Mouse (Mus musculus): ENCODE results near the gene Rnf130. TPM values are rescaled to one million over a fixed set of nuclear protein-coding genes. Genes with fewer than 3 reads are reported as not detected.

Gene Rnf130
- total RNA-seq, 2 experiments from 2014 or later: 90.3 to 98.0 TPM

DNA sequence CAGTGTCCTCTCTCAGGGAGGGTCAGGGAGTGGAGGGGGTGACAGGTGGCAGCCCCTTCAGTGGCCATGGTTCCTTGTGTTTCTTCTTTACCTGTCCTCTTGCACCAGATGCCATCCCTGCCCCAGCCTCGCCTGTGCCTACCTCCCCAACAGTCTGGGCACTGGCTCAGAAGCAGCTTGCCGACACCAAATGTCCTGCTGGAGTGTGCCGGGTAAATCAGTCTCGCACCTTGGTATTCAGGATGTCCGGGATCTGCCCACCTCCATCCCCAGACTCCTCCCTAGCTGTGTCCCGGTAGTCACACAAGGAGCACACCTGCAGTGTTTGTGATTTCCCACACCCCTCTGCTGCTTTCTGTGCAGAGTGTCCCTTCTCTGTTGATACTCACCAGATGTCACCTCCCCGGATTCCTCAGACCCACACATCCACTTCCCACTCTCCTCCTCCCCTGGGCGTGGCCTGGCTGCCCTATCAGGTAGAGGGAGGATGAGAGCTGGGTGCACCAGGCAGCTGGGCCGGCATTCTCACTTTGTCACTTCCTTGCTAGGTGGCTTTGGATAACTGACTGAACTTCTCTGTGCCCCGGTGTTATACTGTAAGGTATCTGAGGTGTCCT is 113.2 kb downstream of the Rnf130 start:
- DNase-seq: no peak

DNA sequence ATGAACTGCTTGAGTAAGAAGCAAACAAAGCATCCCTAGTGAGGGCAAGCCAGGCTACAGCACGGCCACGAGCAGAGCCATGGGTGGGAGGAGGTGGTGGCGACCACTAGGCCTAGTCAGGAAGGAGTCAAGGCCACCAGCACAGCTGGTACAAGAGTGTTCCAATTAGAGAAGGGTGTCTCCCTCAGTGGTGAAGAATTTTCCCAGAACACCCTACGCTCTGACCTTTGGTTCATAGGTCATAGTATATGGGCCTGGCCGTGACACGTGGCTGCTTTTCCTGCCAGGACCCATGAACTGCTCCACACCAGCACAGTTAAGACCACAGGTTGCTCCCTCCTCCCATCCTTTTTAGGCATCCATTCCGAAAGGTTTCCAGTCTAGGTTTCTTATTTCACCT is 114.4 kb downstream of the Rnf130 start:
- DNase-seq: no peak

DNA sequence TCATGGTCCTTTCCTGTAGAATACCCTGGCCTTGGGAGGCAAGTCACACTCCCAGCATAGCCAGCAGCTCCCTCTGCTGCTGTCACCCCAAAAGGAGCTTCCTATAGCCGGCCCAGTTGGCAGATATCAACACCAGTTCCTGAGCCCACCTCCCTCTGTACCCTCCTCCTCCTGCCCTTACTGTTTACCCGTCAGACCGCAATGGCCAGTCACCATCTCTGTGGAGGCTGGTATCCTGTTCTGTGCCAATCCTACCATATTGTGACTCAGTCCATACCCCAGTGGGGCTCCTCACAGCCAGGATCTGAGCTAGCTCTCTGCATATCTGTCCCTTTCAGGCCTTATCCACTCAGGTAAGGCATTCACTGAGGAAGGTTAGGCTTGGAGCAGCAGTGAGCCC is 120.4 kb downstream of the Rnf130 start:
- no peak for DNase-seq

DNA sequence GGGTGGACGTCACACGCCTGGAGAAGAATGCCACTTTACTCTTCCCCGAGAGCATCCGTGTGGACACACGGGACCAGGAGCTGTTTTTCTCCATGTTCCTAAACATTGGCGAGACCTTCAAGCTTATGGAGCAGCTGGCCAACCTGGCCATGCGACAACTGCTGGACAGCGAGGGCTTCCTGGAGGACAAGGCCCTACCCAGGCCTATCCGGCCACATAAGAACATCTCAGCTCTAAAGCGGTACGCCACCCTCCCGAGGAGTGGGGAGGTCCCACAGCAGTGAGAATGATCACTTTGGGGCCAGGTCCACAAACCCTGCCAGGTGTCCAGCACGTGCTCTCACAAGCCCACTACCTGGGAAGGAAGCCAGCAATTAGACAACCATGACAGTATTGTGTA is 121.0 kb downstream of the Rnf130 start:
- no peak for DNase-seq

DNA sequence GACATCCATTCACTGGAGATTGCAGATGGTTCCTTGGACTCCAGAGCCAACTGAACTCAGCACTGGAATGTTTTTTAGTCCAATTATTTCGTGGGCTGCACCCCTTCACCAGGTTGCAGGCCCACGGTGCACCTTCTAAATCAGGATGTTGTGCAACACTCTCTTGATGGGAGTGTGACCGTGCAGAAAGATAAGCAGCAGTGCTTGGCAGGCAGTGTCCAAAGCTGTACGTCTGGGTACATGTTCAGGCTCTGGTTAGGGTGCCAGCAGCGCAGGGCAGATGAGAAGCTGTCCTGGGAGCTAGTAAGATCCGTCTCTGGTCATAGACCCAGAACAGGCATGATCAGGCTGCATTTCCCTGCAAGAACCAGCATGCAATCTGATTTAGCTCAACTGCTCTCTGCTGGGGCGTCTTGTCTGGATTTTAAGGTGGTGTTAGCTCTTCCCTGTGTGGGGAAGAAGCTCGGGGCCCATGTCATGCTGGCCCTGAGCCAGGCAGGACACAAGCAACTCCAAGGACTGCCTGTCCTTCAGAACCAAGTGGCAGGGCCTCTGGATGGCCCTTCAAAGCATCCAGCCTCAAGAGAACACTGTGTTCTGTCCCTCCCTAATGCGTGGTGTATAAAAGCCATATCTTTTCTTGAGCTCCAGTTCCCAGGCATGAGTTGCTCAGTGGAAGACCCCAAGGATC is 122.3 kb downstream of the Rnf130 start:
- DNase-seq: peak; percentile 77 to 83

DNA sequence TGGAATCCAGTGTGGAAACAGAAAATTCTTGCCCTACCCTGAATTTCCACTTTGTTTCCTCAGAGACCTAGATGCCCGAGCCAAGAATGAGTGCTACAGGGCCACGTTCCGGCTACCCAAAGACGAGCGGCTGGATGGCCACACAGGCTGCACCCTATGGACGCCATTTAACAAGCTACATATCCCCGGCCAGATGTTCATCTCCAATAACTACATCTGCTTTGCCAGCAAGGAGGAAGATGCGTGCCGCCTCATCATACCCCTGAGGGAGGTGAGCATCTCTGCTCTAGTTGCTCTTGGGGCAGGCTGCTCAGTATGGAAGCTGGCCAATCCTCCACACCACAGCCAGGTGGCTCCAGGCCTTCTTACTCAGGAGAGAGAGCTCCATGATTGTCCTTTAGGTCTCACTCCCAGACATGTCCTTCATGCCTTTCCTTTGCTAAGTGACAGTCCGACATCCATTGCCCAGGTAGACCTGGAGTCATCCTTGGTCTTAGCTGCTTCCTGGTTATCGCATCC is 122.9 kb downstream of the Rnf130 start:
- no peak for DNase-seq

DNA sequence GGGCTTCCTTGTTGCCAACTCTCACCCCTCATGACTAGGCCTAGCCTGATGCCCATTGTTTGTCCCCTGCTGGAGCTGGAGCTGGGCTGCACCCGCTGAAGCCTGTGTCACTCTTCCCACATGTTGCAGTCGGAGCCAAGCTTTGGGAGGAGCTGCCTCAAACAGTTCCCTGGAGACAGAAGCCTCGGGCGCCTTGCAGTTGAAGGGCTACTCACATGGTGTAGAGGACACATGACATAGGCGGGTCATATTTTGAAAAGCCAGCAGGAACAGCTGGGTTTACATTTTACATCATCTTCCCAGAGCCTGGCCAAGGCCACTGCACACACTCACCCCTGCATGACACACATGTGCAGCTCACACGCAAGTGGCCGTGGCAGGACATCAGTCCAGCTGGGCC is 124.1 kb downstream of the Rnf130 start:
- peak; percentile 37 to 47 for DNase-seq

DNA sequence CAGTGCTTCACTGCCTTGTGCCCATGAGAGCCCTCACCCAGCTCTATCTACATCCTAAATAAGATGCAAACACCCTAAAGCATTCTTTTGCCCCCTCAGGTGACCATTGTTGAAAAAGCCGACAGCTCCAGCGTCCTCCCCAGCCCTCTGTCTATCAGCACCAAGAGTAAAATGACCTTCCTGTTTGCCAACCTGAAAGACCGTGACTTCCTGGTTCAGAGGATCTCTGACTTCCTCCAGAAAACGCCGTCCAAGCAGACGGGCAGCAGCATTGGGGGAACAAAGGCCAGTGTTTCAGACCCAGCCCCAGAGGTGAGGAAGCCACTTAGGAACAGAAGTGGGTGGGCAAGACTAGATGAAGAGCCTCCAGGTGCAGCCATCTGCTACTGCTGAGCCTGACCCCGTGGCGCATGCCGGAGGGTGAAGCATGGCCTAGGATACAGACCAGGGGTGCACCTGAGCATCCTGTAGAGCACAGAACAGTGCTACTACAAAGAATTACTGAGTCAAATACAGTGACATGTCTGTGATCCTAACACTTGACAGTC is 124.5 kb downstream of the Rnf130 start:
- DNase-seq: no peak

DNA sequence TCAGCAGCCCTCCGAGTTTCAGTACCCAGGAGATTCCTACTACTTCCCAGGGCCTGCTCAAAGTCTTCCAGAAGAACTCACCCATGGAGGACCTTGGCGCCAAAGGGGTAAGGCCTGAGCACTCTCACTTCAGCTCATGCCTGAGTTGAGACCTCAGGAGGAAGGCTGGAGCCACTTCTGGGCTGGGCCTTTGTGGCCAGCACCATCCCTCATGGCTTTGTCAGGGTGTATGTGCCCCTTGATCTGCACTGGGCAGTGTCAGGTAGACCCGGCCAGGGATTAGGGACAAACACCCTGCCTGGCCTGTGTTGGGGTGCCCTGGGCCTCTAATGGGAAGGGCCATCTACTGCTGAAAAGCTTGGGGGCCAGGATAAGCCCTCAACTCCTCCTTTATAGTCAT is 126.2 kb downstream of the Rnf130 start:
- no peak for DNase-seq

DNA sequence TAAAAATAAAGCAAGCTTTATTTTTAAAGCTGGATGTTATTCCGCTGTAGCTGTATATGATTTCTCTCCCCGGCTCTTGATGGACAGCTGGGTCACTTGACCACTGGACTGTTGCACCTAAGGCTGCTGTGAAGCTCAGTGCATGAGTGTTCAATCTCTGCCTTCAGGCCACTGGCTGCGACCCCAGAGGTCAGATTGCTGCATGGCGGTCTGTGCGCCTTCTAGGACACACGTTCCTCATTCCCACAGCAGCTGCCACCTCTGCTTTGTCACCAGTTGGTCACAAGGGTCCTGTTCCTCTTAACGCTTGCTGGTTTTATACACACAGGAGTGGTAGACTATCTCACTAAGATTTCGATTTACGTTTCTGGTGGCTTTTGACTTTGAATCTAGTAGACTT is 129.0 kb downstream of the Rnf130 start:
- DNase-seq: no peak

Small RNAs within 50 kb of the gene (microRNA-seq; reads per million reads assigned to microRNA genes)
- 209 reads per million, percentile 60 among the genes with 10 or more reads in this experiment for gene Mir340

Other genes starting within 250 kb of the Rnf130 start
- 10 to 100 TPM in 1 of 2 experiments, 1 to 10 TPM in 1; 5.7 to 12.0 TPM for gene Gfpt2, start 231.2 kb upstream of the Rnf130 start, total RNA-seq (2021)
- 10 to 100 TPM; 56.3 to 67.4 TPM for gene Mapk9, start 178.6 kb upstream of the Rnf130 start, total RNA-seq (2021)
- gene Rasgef1c, start 123.5 kb upstream of the Rnf130 start, total RNA-seq (2021): under 1 TPM; 0.70 to 0.72 TPM
- gene Tbc1d9b, start 106.0 kb downstream of the Rnf130 start, total RNA-seq (2021): 100 to 1,000 TPM; 121 to 155 TPM
- 10 to 100 TPM in 1 of 2 experiments, 1 to 10 TPM in 1; 7.4 to 10.9 TPM for gene Mrnip, start 149.1 kb downstream of the Rnf130 start, total RNA-seq (2021)
- 100 to 1,000 TPM; 862 to 881 TPM for gene Sqstm1, start 185.5 kb downstream of the Rnf130 start, total RNA-seq (2021)
- 100 to 1,000 TPM; 116 to 149 TPM for gene Mgat4b, start 185.5 kb downstream of the Rnf130 start, total RNA-seq (2021)
- 10 to 100 TPM; 10.5 to 23.5 TPM for gene Ltc4s, start 213.3 kb downstream of the Rnf130 start, total RNA-seq (2021)